Mouse (Mus musculus): ENCODE data around the gene Wars2.

The Wars2 gene

GRCm38 (mm10) chr3:99255411-99256365 is 114.8 kb downstream of the Wars2 start:
- ChIA-PET CTCF (interaction anchor here in 1 of 4 experiments (1.4 kb wide), 1 partner anchor 21 kb away, joined by 5 read pairs; no protein-coding TSS in a partner anchor), POLR2A (interaction anchor here (0.6 to 5.8 kb wide), 6 partner anchors 14 to 1626 kb away, joined by 3 to 44 read pairs (median 4); partner anchors contain the start of gene Tbx15 (in 1 of the 4))

DNA sequence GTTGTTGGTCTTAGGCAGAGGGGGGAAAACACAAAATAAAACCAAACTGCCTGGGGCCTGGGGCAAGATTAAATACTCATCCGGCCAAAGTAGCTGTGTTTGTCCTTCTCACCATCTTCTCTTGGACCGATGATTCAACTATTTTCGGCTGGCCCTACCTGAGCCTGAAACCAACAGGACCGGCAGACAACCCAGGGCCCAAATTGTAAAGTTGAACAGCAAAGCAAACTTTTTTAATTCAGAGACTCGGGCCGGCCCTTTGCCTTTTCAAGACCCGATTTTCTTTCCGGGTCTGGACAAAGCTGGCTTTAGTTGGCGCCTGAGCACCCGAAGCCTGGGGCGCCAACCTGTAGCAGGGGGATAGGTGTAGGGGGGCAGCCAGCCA is 115.5 kb downstream of the Wars2 start:
- CTCF ChIA-PET, result interaction anchor here in 1 of 4 experiments (1.4 kb wide), 1 partner anchor 22 kb away, joined by 5 read pairs; no protein-coding TSS in a partner anchor

GRCm38 (mm10) chr3:99256766-99257165 is 115.9 kb downstream of the Wars2 start:
- ChIA-PET CTCF (interaction anchor here in 2 of 4 experiments (0.6 to 1.4 kb wide), 2 partner anchors 22 to 1571 kb away, joined by 4 to 5 read pairs; no protein-coding TSS in a partner anchor), POLR2A (interaction anchor here in 2 of 4 experiments (1.5 to 5.8 kb wide), 2 partner anchors 15 to 16 kb away, joined by 4 to 44 read pairs; partner anchors contain the start of gene Tbx15 (in 1 of the 2))

More for the DNA sequence above, 115.5 kb downstream of the Wars2 start:
- POLR2A ChIA-PET, result interaction anchor here in 3 of 4 experiments (0.6 to 5.8 kb wide), 5 partner anchors 15 to 1627 kb away, joined by 4 to 44 read pairs (median 5); partner anchors contain the start of gene Tbx15 (in 1 of the 3)

DNA sequence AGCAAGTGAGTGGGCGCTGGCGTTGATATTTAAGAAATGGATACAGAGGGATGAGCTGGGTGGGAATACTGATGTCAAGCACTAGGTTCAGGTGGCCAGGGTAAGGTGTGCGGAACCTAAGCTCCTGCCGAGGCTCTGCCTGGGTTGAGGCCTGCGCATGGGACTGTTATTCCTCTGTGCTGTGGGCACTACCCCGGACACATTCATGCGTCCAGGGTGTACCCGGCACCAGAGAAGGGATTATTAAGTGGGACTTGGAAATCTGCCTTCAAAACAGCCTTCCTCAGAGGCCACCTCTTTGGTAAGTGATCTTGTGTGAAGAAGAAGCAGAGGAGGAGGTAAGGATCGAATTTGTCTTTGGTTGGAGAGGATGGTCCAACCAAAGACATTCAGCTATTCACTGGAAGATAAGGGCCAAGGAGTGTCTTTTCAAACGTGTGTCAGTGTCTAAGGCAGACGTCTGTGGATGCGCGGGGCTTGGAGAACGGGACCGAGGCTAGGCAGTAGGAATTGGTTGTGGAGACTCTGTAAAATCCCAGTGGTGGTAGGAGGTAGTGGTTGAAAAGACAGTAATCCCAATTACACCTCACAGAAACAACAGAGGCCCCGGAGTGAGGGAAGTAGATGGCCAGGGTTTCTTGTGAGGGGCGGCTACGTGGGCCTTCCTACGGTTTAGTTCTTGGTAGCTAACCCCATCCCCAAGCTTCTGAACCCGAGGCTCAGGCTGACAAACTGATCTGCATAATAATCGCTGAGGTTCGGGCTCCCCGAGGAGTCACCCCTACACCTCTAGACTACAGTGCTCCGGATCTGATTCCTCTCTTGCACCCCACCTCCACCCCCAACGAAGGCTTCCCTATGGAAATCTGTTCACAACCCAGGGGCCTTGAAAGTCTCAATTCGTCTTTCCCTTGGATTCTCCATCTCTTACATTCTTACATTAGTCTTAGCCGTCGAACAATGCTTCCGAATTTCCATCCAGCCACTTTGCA is 117.0 kb downstream of the Wars2 start:
- ChIA-PET CTCF (no interaction called here), POLR2A (interaction anchor here in 1 of 4 experiments (1.0 kb wide), 1 partner anchor 9 kb away, joined by 3 read pairs; no protein-coding TSS in a partner anchor)

GRCm38 (mm10) chr3:99259741-99260270 is 118.9 kb downstream of the Wars2 start:
- CTCF ChIA-PET, result interaction anchor here in 2 of 4 experiments (0.5 to 0.7 kb wide), 2 partner anchors 24 to 26 kb away, joined by 3 read pairs; no protein-coding TSS in a partner anchor
- POLR2A ChIA-PET, result interaction anchor here in 2 of 4 experiments (0.7 to 0.8 kb wide), 3 partner anchors 18 to 844 kb away, joined by 3 to 6 read pairs (median 4); no protein-coding TSS in a partner anchor

- ChIA-PET POLR2A (interaction anchor here in 2 of 4 experiments (0.7 to 0.8 kb wide), 2 partner anchors 19 to 20 kb away, joined by 3 to 6 read pairs; no protein-coding TSS in a partner anchor), CTCF (interaction anchor here in 1 of 4 experiments (0.5 kb wide), 1 partner anchor 27 kb away, joined by 3 read pairs; no protein-coding TSS in a partner anchor)
Observed at GRCm38 (mm10) chr3:99260395-99260794, 119.5 kb downstream of the Wars2 start.

- ChIA-PET CTCF (interaction anchor here in 1 of 4 experiments (0.8 kb wide), 1 partner anchor 8 kb away, joined by 4 read pairs; no protein-coding TSS in a partner anchor), POLR2A (interaction anchor here in 1 of 4 experiments (0.6 to 0.8 kb wide), 3 partner anchors 26 to 1177 kb away, joined by 3 to 6 read pairs (median 3); no protein-coding TSS in a partner anchor)
Observed at GRCm38 (mm10) chr3:99261371-99261791, 120.5 kb downstream of the Wars2 start.

DNA sequence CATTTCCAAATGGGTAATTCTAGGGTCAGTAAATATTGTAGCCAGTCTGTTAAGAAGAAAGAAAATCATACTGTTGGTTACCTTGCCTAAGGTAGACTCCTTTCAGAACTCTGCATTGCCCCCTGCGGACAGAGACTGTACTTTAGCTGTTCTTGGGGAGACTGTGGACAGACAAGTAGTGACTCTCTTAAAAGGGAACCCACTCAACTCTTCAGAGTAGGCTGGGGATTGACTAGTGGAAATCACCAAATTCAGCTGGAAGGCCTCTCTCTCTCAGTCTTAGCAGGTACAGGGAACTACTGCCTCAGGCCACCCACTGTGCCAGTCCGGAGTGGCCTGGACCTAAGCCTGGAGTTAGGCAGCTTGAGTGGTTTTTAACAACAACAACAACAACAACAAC is 121.1 kb downstream of the Wars2 start:
- POLR2A ChIA-PET, result interaction anchor here in 1 of 4 experiments (0.6 to 1.5 kb wide), 3 partner anchors 8 to 28 kb away, joined by 3 to 7 read pairs (median 6); no protein-coding TSS in a partner anchor

GRCm38 (mm10) chr3:99263471-99263903 is 122.6 kb downstream of the Wars2 start:
- POLR2A ChIA-PET, result interaction anchor here in 1 of 4 experiments (1.5 kb wide), 1 partner anchor 10 kb away, joined by 7 read pairs; no protein-coding TSS in a partner anchor
- CTCF ChIA-PET, result no interaction called here

More for the DNA sequence above, 121.1 kb downstream of the Wars2 start:
- CTCF ChIA-PET, result interaction anchor here in 1 of 4 experiments (0.5 to 0.8 kb wide), 2 partner anchors 9 to 1267 kb away, joined by 4 to 6 read pairs; no protein-coding TSS in a partner anchor

DNA sequence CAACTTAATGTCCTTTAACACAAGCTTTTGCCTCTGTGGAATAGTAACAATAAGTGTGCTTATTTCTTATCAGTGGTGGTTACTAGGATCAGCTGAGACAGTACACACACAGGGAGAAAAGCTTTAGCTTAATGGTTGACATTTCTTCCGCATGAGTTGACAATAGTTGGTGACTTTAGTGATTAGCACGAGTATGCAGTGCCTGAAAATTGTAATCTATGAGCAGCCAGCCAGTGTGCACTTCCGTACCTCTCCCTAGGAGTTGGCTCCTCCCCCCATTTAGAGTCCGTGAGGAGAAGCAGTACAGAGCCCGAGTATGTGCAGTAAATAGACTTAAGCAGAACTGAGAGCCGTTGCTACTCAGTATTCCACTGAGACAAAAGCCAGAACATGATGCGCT is 123.8 kb downstream of the Wars2 start:
- ChIA-PET POLR2A (interaction anchor here in 1 of 4 experiments (0.7 kb wide), 1 partner anchor 238 kb away, joined by 3 read pairs; no protein-coding TSS in a partner anchor), CTCF (no interaction called here)

- POLR2A ChIA-PET, result no interaction called here
- CTCF ChIA-PET, result interaction anchor here in 2 of 4 experiments (0.5 to 0.7 kb wide), 2 partner anchors 13 to 166 kb away, joined by 3 read pairs; no protein-coding TSS in a partner anchor
Observed at GRCm38 (mm10) chr3:99266752-99267303, 126.0 kb downstream of the Wars2 start.

DNA sequence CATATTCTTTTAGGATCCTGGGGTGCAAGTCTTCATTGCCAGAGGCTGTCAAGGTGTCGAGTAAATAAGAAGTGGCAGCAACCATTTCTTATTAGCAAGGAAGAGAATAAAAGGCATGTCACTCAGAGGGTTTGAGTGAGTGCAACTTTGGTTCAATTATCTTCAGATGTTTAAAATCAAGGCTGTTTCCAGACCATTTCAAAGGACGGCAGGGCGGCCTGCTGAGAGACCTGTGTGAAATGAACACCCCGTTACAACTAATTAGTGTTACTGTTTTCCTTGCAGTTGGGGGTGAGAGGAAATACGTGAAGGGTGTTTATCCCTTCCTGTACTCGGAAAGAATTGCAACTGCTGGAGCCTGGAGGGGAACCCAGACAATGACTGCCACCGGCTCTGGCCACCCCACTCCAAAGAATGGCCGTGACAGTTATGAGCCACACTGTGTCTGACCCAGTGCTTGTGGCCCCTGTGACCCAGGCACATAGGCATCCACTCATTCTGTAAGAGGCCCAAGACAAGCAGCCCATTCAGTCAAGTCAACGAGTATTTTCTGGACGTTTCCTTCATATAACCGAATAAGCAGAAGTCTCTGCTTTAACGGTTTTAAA is 137.2 kb downstream of the Wars2 start:
- ChIA-PET CTCF (interaction anchor here in 1 of 4 experiments (0.6 kb wide), 1 partner anchor 313 kb away, joined by 4 read pairs; no protein-coding TSS in a partner anchor), POLR2A (no interaction called here)

DNA sequence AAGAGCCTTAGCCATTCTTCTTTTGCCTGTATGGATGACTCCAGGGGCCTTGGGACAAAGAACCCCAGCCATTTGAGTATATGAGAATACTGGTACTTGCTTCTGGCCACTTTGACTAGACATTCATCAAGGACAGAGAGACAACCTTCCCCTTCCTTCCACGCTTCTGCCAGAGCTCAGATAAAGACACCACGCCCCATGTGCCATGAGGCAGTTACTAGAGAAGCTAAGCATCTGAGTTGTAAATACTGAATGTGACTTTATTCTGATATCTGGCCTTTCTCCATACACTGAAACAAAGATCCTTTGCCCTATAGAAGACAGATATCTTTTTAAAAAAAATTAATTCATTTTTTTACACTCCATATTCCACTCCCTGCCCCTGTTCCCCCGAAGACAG is 138.8 kb downstream of the Wars2 start:
- CTCF ChIA-PET, result no interaction called here
- POLR2A ChIA-PET, result no interaction called here

- POLR2A ChIA-PET, result interaction anchor here in 1 of 4 experiments (0.5 to 0.7 kb wide), 2 partner anchors 533 to 1774 kb away, joined by 4 to 6 read pairs; no protein-coding TSS in a partner anchor
- CTCF ChIA-PET, result no interaction called here
Observed at GRCm38 (mm10) chr3:99281453-99281852, 140.6 kb downstream of the Wars2 start.

DNA sequence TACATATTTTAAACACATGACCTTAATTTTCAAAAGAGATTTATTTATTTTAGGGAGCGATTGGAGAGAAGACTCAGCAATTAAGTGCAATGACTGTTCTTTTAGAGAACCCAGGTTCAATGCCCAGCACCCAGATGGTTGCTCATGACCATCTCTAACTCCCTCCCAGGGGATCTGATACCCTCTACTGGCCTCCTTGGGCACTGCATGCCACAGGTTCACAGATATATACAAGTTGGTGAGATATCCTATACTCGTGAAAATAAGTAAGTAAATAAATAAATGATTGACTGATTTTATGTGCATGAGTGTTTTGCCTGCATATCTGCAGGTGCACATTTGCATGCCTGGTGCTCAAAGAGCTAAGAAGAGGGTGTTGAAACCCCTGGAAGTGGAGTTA is 147.4 kb downstream of the Wars2 start:
- POLR2A ChIA-PET, result no interaction called here
- CTCF ChIA-PET, result interaction anchor here in 1 of 4 experiments (0.9 to 1.1 kb wide), 2 partner anchors 40 to 54 kb away, joined by 3 to 5 read pairs; no protein-coding TSS in a partner anchor
